Mouse (Mus musculus) ES-Bruce4 (cell line): ENCODE measurements around the gene Tle2.

ENCODE experiments used
- CTCF ChIP-seq: IDR thresholded peaks from one replicate; pipeline ENCODE4 v1.8.1; 2011; ENCODE audit warnings: low read depth, low read length
- POLR2A ChIP-seq: IDR thresholded peaks from one replicate; pipeline ENCODE4 v1.8.1; 2011; ENCODE audit warnings: low read length; ENCODE audit not compliant: insufficient read depth

DNA sequence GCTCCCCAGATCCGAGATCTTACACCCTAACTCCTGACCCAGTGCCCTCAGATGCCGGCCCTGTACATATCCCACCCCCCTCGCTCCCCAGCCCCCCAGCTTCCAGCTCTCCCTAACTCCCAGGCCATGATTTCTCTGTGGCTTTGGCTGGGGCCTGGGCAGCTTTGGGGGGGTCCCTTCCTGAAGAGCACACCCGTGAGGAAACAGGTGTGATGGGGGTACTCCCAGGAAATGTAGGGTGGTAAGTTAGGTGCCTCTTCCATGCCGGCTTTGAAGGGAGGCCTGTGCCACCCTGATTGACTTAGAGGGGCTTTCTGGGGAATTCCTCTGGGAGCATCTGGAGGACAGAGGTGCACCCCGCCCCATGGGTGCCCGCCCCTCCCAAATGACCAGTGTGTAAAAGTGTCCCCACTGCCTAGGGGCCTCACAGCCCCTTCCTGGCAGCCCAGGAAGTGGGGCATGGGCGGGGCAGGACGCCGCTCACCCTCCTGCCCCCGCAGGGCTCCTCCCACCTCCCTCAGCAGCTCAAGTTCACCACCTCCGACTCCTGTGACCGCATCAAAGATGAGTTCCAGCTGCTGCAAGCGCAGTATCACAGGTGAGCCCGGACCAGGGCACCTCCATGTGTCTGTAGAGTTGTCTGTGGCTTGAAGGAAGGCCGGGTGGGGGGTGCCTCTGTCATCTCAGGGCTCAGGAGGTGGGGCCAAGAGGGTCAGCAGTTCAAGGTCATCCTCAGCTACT, 13.5 kb upstream of the Tle2 start:
- no peak for TF ChIP-seq CTCF
- TF ChIP-seq POLR2A: no peak
